9 mouse cellular contexts compared by ENCODE assay signal in genomic region chr4:129130149-129130548, GRCm38 (mm10). TPM values are rescaled to one million over a fixed set of nuclear protein-coding genes. Genes with fewer than 3 reads are reported as not detected.
A peak's percentile ranks its signal among the peaks of the same experiment; 100 is the strongest.
DNase-seq lines count a peak whose midpoint lies in the region; ATAC-seq and TF ChIP-seq lines count a peak whose summit lies in the region.
"Had no signal": no experiment of that assay in that cellular context is flagged by ENCODE, and none has a peak within 500 bp of the region (broad histone marks: within the 10 kb centered on the region; RNA-seq: fewer than 3 reads in every experiment).

No protein-coding gene starts in this region.

- 0 out of 2 replicates have a peak overlapping the region, but pooled peaks have one; percentile 5 for H3K9ac ChIP-seq in liver, embryonic 12.5 days

- peaks cover 44% of the 10 kb centered on the region for H3K4me1 ChIP-seq in G1E (ENCODE audit: insufficient read depth, low read depth, low read length)
- peaks cover 53% of the 10 kb centered on the region for H3K4me1 ChIP-seq in hindbrain, embryonic 10.5 days (replicated peaks)
- peaks cover 35% of the 10 kb centered on the region for H3K4me1 ChIP-seq in liver, embryonic 12.5 days

- WGBS in hindbrain, embryonic 10.5 days, result 2% methylated on average over 8 of the region's 8 CpGs
- 3% methylated on average over 8 of the region's 8 CpGs for WGBS in liver, embryonic 12.5 days (ENCODE audit: insufficient replicate concordance)

- H3K9me3 ChIP-seq in G1E (replicated peaks), result no peaks in the 10 kb centered on the region
- H3K9me3 ChIP-seq in hindbrain, embryonic 10.5 days, result no peaks in the 10 kb centered on the region
- H3K9me3 ChIP-seq in liver, embryonic 12.5 days (replicated peaks), result no peaks in the 10 kb centered on the region

- ATAC-seq in G1E (ENCODE audit: extremely low read depth, insufficient number of reproducible peaks, low FRiP score, poor library complexity, severe bottlenecking), result no peak
- no peak for ATAC-seq in liver, embryonic 12.5 days

- no peaks in the 10 kb centered on the region for H3K36me3 ChIP-seq in G1E (replicated peaks)
- no peaks in the 10 kb centered on the region for H3K36me3 ChIP-seq in hindbrain, embryonic 10.5 days
- H3K36me3 ChIP-seq in liver, embryonic 12.5 days, result no peaks in the 10 kb centered on the region

- H3K4me2 ChIP-seq in liver, embryonic 12.5 days, result peak overlapping the region; percentile 52

- intact Hi-C loops in gastrocnemius, postnatal 36 days (cut with DNase I), result loop anchor here (10.0 kb wide), 1 partner anchor 325 kb away; no protein-coding TSS in a partner anchor

- H3K27ac ChIP-seq in hindbrain, embryonic 10.5 days, result peak overlapping the region; percentile 69; the same call in 1 of the 2 replicates
- H3K27ac ChIP-seq in liver, embryonic 12.5 days, result no peak overlapping the region

- peak overlapping the region; percentile 30; the same call in 1 of the 2 replicates for H3K4me3 ChIP-seq in G1E (ENCODE audit: low read depth, low read length)
- peak overlapping the region; percentile 38 for H3K4me3 ChIP-seq in hindbrain, embryonic 10.5 days
- H3K4me3 ChIP-seq in liver, embryonic 12.5 days, result no peak overlapping the region

- H3K27me3 ChIP-seq in G1E (ENCODE audit: insufficient read depth, low read length), result peaks cover 57% of the 10 kb centered on the region
- peaks cover 47% of the 10 kb centered on the region for H3K27me3 ChIP-seq in hindbrain, embryonic 10.5 days (ENCODE audit: insufficient read depth, poor library complexity, severe bottlenecking)
- H3K27me3 ChIP-seq in liver, embryonic 12.5 days (replicated peaks), result peaks cover 93% of the 10 kb centered on the region

- TF ChIP-seq CTCF in G1E (IDR thresholded peaks at IDR 0.05; ENCODE audit: low read depth, low read length), result peak; percentile 79

- DNase-seq in adrenal gland, adult 18-20 months (ENCODE audit: low spot score in 2 of 2), result peak; percentile 45 to 52
- DNase-seq in adrenal gland, adult 8-10 months, result no peak
- no peak for DNase-seq in G1E (ENCODE audit: low spot score)
- peak; percentile 74 for DNase-seq in embryo, embryonic 10 days (ENCODE audit: low spot score)
- DNase-seq in hindbrain, embryonic 10.5 days (ENCODE audit: low spot score), result peak; percentile 81
- DNase-seq in neural tube, embryonic 10.5 days (ENCODE audit: extremely low spot score, low spot score), result peak; percentile 81
- DNase-seq in gastrocnemius, postnatal 36 days, result no peak

RNA-seq across cellular contexts. Expression of gene Fndc5, which starts 6.7 kb away (rescaled TPM):
- total RNA-seq in adrenal gland, adult 18-20 months (2021), result 1 to 10 TPM; 2.1 to 6.3 TPM
- 1 to 10 TPM; 3.7 to 6.3 (median 4.7) TPM for total RNA-seq in adrenal gland, adult 8-10 months (2022)
- total RNA-seq in G1E (2014; fragmentation: Nextera tagmentation) (25.0 and 31.2 TPM in 2 replicates), G1E (2017) (6.5 and 7.2 TPM in 2 replicates)
- polyA plus RNA-seq in G1E (2012), result 6.7 and 9.4 TPM in 2 replicates
- polyA plus RNA-seq in hindbrain, embryonic 10.5 days (2016; fragmentation: Nextera tagmentation; extraction: Ambion mirVana), result 0.72 and 1.8 TPM in 2 replicates
- polyA plus RNA-seq in liver, embryonic 12.5 days (2016; fragmentation: Nextera tagmentation; extraction: Ambion mirVana), result 1.3 and 1.8 TPM in 2 replicates
- total RNA-seq in gastrocnemius, postnatal 36 days (2021), result 10 to 100 TPM; 68.2 to 86.2 TPM

RNA-seq across cellular contexts. Expression of gene Hpca, which starts 8.3 kb away (rescaled TPM):
- 1 to 10 TPM; 2.1 to 3.1 TPM for total RNA-seq in adrenal gland, adult 18-20 months (2021)
- 1 to 10 TPM; 2.1 to 4.9 (median 3.6) TPM for total RNA-seq in adrenal gland, adult 8-10 months (2022)
- total RNA-seq in G1E (2014; fragmentation: Nextera tagmentation), result 1.1 TPM in 1 of 2 replicates, not detected in the other
- not detected in 2 replicates for total RNA-seq in G1E (2017)
- not detected in 2 replicates for polyA plus RNA-seq in G1E (2012)
- polyA plus RNA-seq in hindbrain, embryonic 10.5 days (2016; fragmentation: Nextera tagmentation; extraction: Ambion mirVana), result 2.6 and 4.7 TPM in 2 replicates
- 1.9 and 2.3 TPM in 2 replicates for polyA plus RNA-seq in liver, embryonic 12.5 days (2016; fragmentation: Nextera tagmentation; extraction: Ambion mirVana)
- not detected for total RNA-seq in gastrocnemius, postnatal 36 days (2021)

RNA-seq across cellular contexts. Expression of gene Tmem54, which starts 24.8 kb away (rescaled TPM):
- not detected for total RNA-seq in adrenal gland, adult 18-20 months (2021)
- not detected for total RNA-seq in adrenal gland, adult 8-10 months (2022)
- not detected in 2 replicates for total RNA-seq in G1E (2014; fragmentation: Nextera tagmentation)
- total RNA-seq in G1E (2017), result not detected in 2 replicates
- not detected in 2 replicates for polyA plus RNA-seq in G1E (2012)
- polyA plus RNA-seq in hindbrain, embryonic 10.5 days (2016; fragmentation: Nextera tagmentation; extraction: Ambion mirVana), result 2.5 and 5.1 TPM in 2 replicates
- polyA plus RNA-seq in liver, embryonic 12.5 days (2016; fragmentation: Nextera tagmentation; extraction: Ambion mirVana), result 1.9 and 2.0 TPM in 2 replicates
- not detected for total RNA-seq in gastrocnemius, postnatal 36 days (2021)
- total RNA-seq: layer of hippocampus, postnatal 25 days had no signal

RNA-seq across cellular contexts. Expression of gene S100pbp, which starts 59.4 kb away (rescaled TPM):
- 10 to 100 TPM; 17.6 to 19.9 TPM for total RNA-seq in adrenal gland, adult 18-20 months (2021)
- 10 to 100 TPM; 21.7 to 31.7 (median 25.4) TPM for total RNA-seq in adrenal gland, adult 8-10 months (2022)
- total RNA-seq in G1E (2014; fragmentation: Nextera tagmentation) (124 and 145 TPM in 2 replicates), G1E (2017) (47.9 and 57.6 TPM in 2 replicates)
- 3.4 and 4.5 TPM in 2 replicates for polyA plus RNA-seq in G1E (2012)
- polyA plus RNA-seq in hindbrain, embryonic 10.5 days (2016; fragmentation: Nextera tagmentation; extraction: Ambion mirVana), result 21.5 and 26.3 TPM in 2 replicates
- polyA plus RNA-seq in liver, embryonic 12.5 days (2016; fragmentation: Nextera tagmentation; extraction: Ambion mirVana), result 10.9 and 12.1 TPM in 2 replicates
- total RNA-seq in gastrocnemius, postnatal 36 days (2021), result 1 to 10 TPM; 3.3 to 5.1 TPM

RNA-seq across cellular contexts. Expression of gene Yars, which starts 59.4 kb away (rescaled TPM):
- total RNA-seq in adrenal gland, adult 18-20 months (2021), result 10 to 100 TPM; 77.3 to 77.4 TPM
- 100 to 1,000 TPM in 1 of 4 experiments, 10 to 100 TPM in 3; 83.3 to 108 (median 89.0) TPM for total RNA-seq in adrenal gland, adult 8-10 months (2022)
- total RNA-seq in G1E (2014; fragmentation: Nextera tagmentation) (106 and 115 TPM in 2 replicates), G1E (2017) (74.5 and 79.1 TPM in 2 replicates)
- polyA plus RNA-seq in G1E (2012), result 65.8 and 74.8 TPM in 2 replicates
- 104 and 109 TPM in 2 replicates for polyA plus RNA-seq in hindbrain, embryonic 10.5 days (2016; fragmentation: Nextera tagmentation; extraction: Ambion mirVana)
- 92.4 and 92.9 TPM in 2 replicates for polyA plus RNA-seq in liver, embryonic 12.5 days (2016; fragmentation: Nextera tagmentation; extraction: Ambion mirVana)
- 10 to 100 TPM; 38.0 to 39.8 TPM for total RNA-seq in gastrocnemius, postnatal 36 days (2021)

Comparison
In these comparisons a context has a peak if more than half of its experiments do, and no peak if none do; other contexts are left out.
1. DNase-seq: peak in adrenal gland, adult 18-20 months (2 of 2), embryo, embryonic 10 days (single experiment), hindbrain, embryonic 10.5 days (single experiment) and neural tube, embryonic 10.5 days (single experiment); none in adrenal gland, adult 8-10 months (single experiment), G1E (single experiment) and gastrocnemius, postnatal 36 days (0 of 2).